Mouse (Mus musculus) monocyte, adult 2 months (primary cell): ENCODE data around the gene Olfr368.

Experiments used
- DNase-seq, 2 experiments: peaks; one replicate each; pipeline ENCODE4 v3.0.0; 2022; ENCODE audit warnings: low spot score in 2 of 2, low read depth in 1 of 2

Gene Olfr368

GRCm38 (mm10) chr2:37326215-37326614, at the start of gene Olfr368:
Gene Olfr368 (plus strand): TSS chr2:37326515.
- DNase-seq = no peak

GRCm38 (mm10) chr2:37333321-37333720, 7.0 kb downstream of the Olfr368 start:
- no peak for DNase-seq

GRCm38 (mm10) chr2:37338497-37339187, 12.3 kb downstream of the Olfr368 start:
- no peak for DNase-seq

- DNase-seq = no peak
Measured at GRCm38 (mm10) chr2:37351671-37352070, 25.4 kb downstream of the Olfr368 start.

- DNase-seq = no peak
Measured at GRCm38 (mm10) chr2:37355571-37355970, 29.3 kb downstream of the Olfr368 start.

- peak; percentile 78 to 81 for DNase-seq
Measured at GRCm38 (mm10) chr2:37358633-37359540, 32.6 kb downstream of the Olfr368 start, which contains the start of gene Pdcl. Gene Pdcl (minus strand): TSS chr2:37359332.

- no peak for DNase-seq
Measured at GRCm38 (mm10) chr2:37359908-37360307, 33.6 kb downstream of the Olfr368 start.

- DNase-seq = no peak
Measured at GRCm38 (mm10) chr2:37370651-37371050, 44.3 kb downstream of the Olfr368 start.

- DNase-seq = no peak
Measured at GRCm38 (mm10) chr2:37376018-37376417, 49.7 kb downstream of the Olfr368 start.

GRCm38 (mm10) chr2:37380189-37380588, 53.9 kb downstream of the Olfr368 start:
- DNase-seq = no peak
